Mouse (Mus musculus) embryonic facial prominence, embryonic 15.5 days (tissue): ENCODE measurements around the gene Cept1. TPM values are rescaled to one million over a fixed set of nuclear protein-coding genes. Genes with fewer than 3 reads are reported as not detected.

Experiments
- ATAC-seq: fragments of 200-750 bp; cut with Nextera tagmentation; 2 replicates; pipeline ENCODE4 v1.8.0; 2017; ENCODE audit warnings: low read depth, moderate TSS enrichment; ENCODE audit not compliant: insufficient number of reproducible peaks, low FRiP score, low TSS enrichment
- H3K27ac ChIP-seq: fragments of 300-500 bp; sonication (generic); replicated peaks from 2 replicates; pipeline ENCODE4 v1.5.1; 2015; ENCODE audit warnings: mild to moderate bottlenecking, inconsistent platforms
- H3K27me3 ChIP-seq: fragments of 300-500 bp; sonication (generic); 2 replicates; pipeline ENCODE4 v1.6.1; 2015; ENCODE audit warnings: inconsistent platforms
- H3K36me3 ChIP-seq: fragments of 300-500 bp; sonication (generic); 2 replicates; pipeline ENCODE4 v1.6.1; 2015; ENCODE audit warnings: mild to moderate bottlenecking, inconsistent platforms
- H3K4me1 ChIP-seq: fragments of 300-500 bp; sonication (generic); 2 replicates; pipeline ENCODE4 v1.6.1; 2015; ENCODE audit warnings: inconsistent platforms
- H3K4me2 ChIP-seq: fragments of 300-500 bp; sonication (generic); replicated peaks from 2 replicates; pipeline ENCODE4 v1.6.1; 2015; ENCODE audit warnings: mild to moderate bottlenecking, inconsistent platforms
- H3K4me3 ChIP-seq: fragments of 300-500 bp; sonication (generic); replicated peaks from 2 replicates; pipeline ENCODE4 v1.5.1; 2015; ENCODE audit warnings: mild to moderate bottlenecking, inconsistent platforms
- H3K9ac ChIP-seq: fragments of 300-500 bp; sonication (generic); 2 replicates; pipeline ENCODE4 v1.6.1; 2015; ENCODE audit warnings: inconsistent platforms
- H3K9me3 ChIP-seq: fragments of 300-500 bp; sonication (generic); replicated peaks from 2 replicates; pipeline ENCODE4 v1.6.1; 2016; ENCODE audit warnings: inconsistent platforms
- WGBS: fragments of 180-500 bp; shearing (Covaris S2); methylation state at CpG from one replicate; pipeline ENCODE4 v1.1.7; 2015; 5-methylcytosine and 5-hydroxymethylcytosine counted together
- polyA plus RNA-seq: library from polyadenylated mRNA; unstranded; fragments of >200 nt; fragmentation: Nextera tagmentation; extraction: Ambion mirVana; gene quantifications from 2 replicates; pipeline ENCODE4 v1.2.1, GENCODE M21; 2015

Cept1 gene
- polyA plus RNA-seq, 1 experiment from 2014 or later = 64.4 TPM

GRCm38 (mm10) chr3:106533277-106533676 lies 14.3 kb downstream of the Cept1 start:
- ATAC-seq = no peak
- H3K9me3 ChIP-seq = no peaks in the 10 kb centered on the region
- no peak overlapping the region for H3K9ac ChIP-seq
- no peaks in the 10 kb centered on the region for H3K27me3 ChIP-seq
- no peak overlapping the region for H3K4me3 ChIP-seq
- peaks cover 6% of the 10 kb centered on the region; the same call in 1 of the 2 replicates for H3K36me3 ChIP-seq
- H3K4me2 ChIP-seq = no peak overlapping the region
- H3K4me1 ChIP-seq = no peaks in the 10 kb centered on the region
- 94% methylated on average over 2 of the region's 2 CpGs for WGBS
- no peak overlapping the region for H3K27ac ChIP-seq

DNA sequence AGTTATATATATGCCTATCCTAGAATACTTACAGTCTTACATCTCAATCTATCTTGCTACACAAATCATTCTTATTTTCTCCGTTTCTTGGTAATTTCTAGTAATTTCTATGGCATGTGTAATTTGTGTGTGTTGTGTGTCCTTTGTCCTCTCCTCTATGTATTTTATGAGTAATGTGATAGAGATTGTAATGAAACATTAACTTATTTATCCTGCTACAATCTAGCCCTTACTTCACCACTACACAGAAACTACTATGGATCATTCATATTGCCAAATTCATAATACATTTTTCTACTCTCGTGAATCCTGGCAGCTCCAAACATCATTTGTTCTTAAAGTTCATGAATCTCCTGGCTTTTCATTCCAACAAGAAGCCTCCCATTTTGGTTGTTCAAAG lies 19.6 kb downstream of the Cept1 start:
- Histone ChIP-seq H3K9me3 (no peaks in the 10 kb centered on the region), H3K36me3 (no peaks in the 10 kb centered on the region; the same call in 1 of the 2 replicates), H3K4me3 (no peak overlapping the region), H3K27ac (no peak overlapping the region), H3K4me2 (no peak overlapping the region), H3K9ac (no peak overlapping the region), H3K4me1 (no peaks in the 10 kb centered on the region), H3K27me3 (no peaks in the 10 kb centered on the region)
- 93% methylated on average over 2 of the region's 2 CpGs for WGBS
- no peak for ATAC-seq

DNA sequence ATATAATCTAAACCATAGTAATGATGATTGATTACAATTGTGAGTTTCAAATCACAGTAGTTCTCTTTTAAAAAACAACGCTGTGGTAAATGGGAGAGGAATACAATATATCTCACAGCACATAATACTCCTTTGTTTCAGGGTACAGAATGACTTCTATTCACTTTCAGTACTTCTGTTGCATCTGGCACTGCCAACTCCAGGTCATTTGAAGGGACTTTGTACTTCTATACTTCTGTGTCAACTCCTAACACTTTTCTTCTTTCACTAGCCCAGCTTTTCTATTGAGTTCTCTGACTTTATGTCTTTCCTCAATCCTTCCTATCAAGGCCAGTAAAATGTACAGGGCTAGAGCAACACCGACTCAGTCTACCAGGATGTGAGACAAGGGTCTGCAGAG lies 21.2 kb downstream of the Cept1 start:
- Histone ChIP-seq H3K4me2 (no peak overlapping the region), H3K9me3 (no peaks in the 10 kb centered on the region), H3K4me1 (no peaks in the 10 kb centered on the region), H3K27ac (no peak overlapping the region), H3K9ac (no peak overlapping the region), H3K36me3 (no peaks in the 10 kb centered on the region; the same call in 1 of the 2 replicates), H3K4me3 (no peak overlapping the region), H3K27me3 (no peaks in the 10 kb centered on the region)
- ATAC-seq = no peak
- WGBS = 86% methylated on average over 2 of the region's 2 CpGs

GRCm38 (mm10) chr3:106522730-106523129 lies 24.9 kb downstream of the Cept1 start:
- H3K9me3 ChIP-seq = no peaks in the 10 kb centered on the region
- no peaks in the 10 kb centered on the region for H3K27me3 ChIP-seq
- H3K36me3 ChIP-seq = no peaks in the 10 kb centered on the region
- no peak overlapping the region for H3K4me3 ChIP-seq
- no peak for ATAC-seq
- WGBS = 95% methylated on average over 1 of the region's 1 CpGs
- H3K4me1 ChIP-seq = no peaks in the 10 kb centered on the region
- H3K27ac ChIP-seq = no peak overlapping the region
- no peak overlapping the region for H3K9ac ChIP-seq
- no peak overlapping the region for H3K4me2 ChIP-seq

- Histone ChIP-seq H3K27ac (no peak overlapping the region), H3K4me3 (no peak overlapping the region), H3K9ac (no peak overlapping the region), H3K4me1 (no peaks in the 10 kb centered on the region), H3K27me3 (no peaks in the 10 kb centered on the region), H3K4me2 (no peak overlapping the region), H3K9me3 (no peaks in the 10 kb centered on the region), H3K36me3 (peaks cover 7% of the 10 kb centered on the region; the same call in 1 of the 2 replicates)
- ATAC-seq = no peak
- WGBS = 87% methylated on average over 6 of the region's 6 CpGs
Measured at GRCm38 (mm10) chr3:106515016-106515415, 32.6 kb downstream of the Cept1 start.

DNA sequence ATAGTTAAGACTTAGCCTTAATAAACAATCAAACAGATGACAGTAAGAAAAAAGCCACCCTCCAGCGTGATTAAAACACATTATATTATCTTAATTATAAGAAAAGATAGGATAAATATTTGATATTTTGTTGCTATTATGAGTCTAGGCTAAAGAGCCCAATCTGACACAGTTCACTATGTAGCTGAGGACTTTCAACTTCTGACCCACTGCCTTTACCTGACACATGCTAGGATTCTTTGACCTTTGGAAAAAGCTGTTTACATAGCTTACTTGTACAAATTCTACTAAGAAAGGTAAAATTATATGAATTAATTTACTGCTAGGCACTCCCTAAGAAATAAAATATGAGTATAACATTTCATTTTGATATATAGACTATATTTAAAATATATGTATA lies 36.9 kb downstream of the Cept1 start:
- Histone ChIP-seq H3K27me3 (no peaks in the 10 kb centered on the region), H3K9me3 (no peaks in the 10 kb centered on the region), H3K27ac (no peak overlapping the region), H3K4me2 (no peak overlapping the region), H3K36me3 (peaks cover 7% of the 10 kb centered on the region; the same call in 1 of the 2 replicates), H3K4me1 (no peaks in the 10 kb centered on the region), H3K9ac (no peak overlapping the region), H3K4me3 (no peak overlapping the region)
- WGBS = 87% methylated on average over 1 of the region's 1 CpGs
- ATAC-seq = no peak

- 90% methylated on average over 2 of the region's 2 CpGs for WGBS
- Histone ChIP-seq H3K36me3 (peaks cover 22% of the 10 kb centered on the region), H3K4me2 (no peak overlapping the region), H3K27ac (no peak overlapping the region), H3K4me3 (no peak overlapping the region), H3K27me3 (no peaks in the 10 kb centered on the region), H3K4me1 (no peaks in the 10 kb centered on the region), H3K9ac (no peak overlapping the region), H3K9me3 (no peaks in the 10 kb centered on the region)
- ATAC-seq = no peak
Measured at GRCm38 (mm10) chr3:106502892-106503291, 44.7 kb downstream of the Cept1 start.

- Histone ChIP-seq H3K36me3 (peaks cover 22% of the 10 kb centered on the region), H3K4me2 (no peak overlapping the region), H3K9me3 (no peaks in the 10 kb centered on the region), H3K27me3 (no peaks in the 10 kb centered on the region), H3K27ac (no peak overlapping the region), H3K9ac (no peak overlapping the region), H3K4me1 (no peaks in the 10 kb centered on the region), H3K4me3 (no peak overlapping the region)
- ATAC-seq = no peak
- 89% methylated on average over 2 of the region's 2 CpGs for WGBS
Measured at GRCm38 (mm10) chr3:106500510-106500909, 47.1 kb downstream of the Cept1 start.

DNA sequence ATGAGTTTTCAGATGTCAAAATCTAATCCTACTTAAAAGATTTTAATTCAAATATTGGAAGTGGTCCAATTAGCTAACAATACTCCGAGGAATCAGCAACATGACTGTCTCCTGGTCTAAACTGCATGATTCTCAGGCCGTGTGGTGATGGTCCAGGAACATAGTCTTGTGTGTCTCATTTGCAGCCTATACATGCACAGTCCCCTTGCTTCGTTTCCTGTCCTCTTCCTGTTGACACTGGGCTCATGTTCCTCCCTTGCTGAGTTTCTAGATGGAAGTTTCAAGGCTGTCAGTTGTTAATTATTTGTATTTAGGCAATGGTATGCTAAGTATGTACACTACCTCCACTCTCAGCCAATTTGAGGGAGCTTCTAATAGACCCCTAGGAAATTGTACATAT lies 50.6 kb downstream of the Cept1 start:
- no peak overlapping the region for H3K27ac ChIP-seq

GRCm38 (mm10) chr3:106496045-106496721 lies 51.4 kb downstream of the Cept1 start:
- WGBS = 33% methylated on average over 4 of the region's 4 CpGs
- no peak overlapping the region for H3K9ac ChIP-seq
- H3K9me3 ChIP-seq = no peaks in the 10 kb centered on the region
- H3K27me3 ChIP-seq = no peaks in the 10 kb centered on the region
- no peak overlapping the region for H3K4me3 ChIP-seq
- no peak for ATAC-seq
- no peaks in the 10 kb centered on the region for H3K4me1 ChIP-seq
- 0 out of 2 replicates have a peak, but pooled peaks cover 2% of the 10 kb centered on the region for H3K36me3 ChIP-seq
- H3K4me2 ChIP-seq = no peak overlapping the region
- 0 out of 2 replicates have a peak overlapping the region, but pooled peaks have one; percentile 22 for H3K27ac ChIP-seq

More for the DNA sequence above, 50.6 kb downstream of the Cept1 start:
- peaks cover 5% of the 10 kb centered on the region; the same call in 1 of the 2 replicates for H3K36me3 ChIP-seq
- no peak for ATAC-seq
- H3K4me2 ChIP-seq = no peak overlapping the region
- H3K27me3 ChIP-seq = no peaks in the 10 kb centered on the region
- no peak overlapping the region for H3K9ac ChIP-seq
- WGBS = 57% methylated on average over 3 of the region's 3 CpGs
- no peaks in the 10 kb centered on the region for H3K4me1 ChIP-seq
- no peak overlapping the region for H3K4me3 ChIP-seq
- H3K9me3 ChIP-seq = no peaks in the 10 kb centered on the region

DNA sequence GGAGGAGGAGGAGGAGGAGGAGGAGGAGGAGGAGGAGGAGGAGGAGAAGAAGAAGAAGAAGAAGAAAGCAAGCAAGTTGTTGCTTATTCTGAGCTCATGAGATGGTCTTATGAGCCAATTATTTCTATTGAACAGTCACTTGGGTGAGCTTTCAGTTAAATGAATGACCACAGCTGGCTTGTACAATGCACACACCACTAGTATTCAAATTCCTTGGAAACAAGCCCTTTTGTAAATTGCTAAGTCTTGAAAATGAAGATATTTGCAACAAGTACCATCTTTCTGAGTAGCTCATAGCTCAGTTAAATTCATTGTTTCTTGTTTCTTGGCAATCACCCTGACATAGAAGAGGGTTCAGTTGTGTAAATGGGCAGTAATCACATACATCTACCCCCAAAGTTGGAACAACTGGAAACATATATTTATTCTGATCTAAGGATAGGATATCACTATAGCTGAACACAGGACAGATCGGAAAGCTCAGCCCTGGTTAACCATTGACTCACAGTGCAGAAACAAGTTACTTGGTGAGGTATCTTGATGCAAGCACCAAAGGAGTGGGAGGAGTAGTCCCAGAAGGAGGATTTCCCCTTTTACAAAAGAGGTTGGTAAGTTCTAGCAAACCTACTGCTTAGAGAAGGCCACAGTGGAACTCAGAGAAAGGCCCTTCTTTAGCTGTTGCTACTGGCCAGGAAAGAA lies 52.1 kb downstream of the Cept1 start:
- H3K36me3 ChIP-seq = no peaks in the 10 kb centered on the region
- H3K27ac ChIP-seq = 0 out of 2 replicates have a peak overlapping the region, but pooled peaks have one; percentile 22
- 88% methylated on average over 1 of the region's 1 CpGs for WGBS
- no peaks in the 10 kb centered on the region for H3K27me3 ChIP-seq
- H3K4me1 ChIP-seq = no peaks in the 10 kb centered on the region
- no peak overlapping the region for H3K4me3 ChIP-seq
- H3K9me3 ChIP-seq = no peaks in the 10 kb centered on the region
- no peak overlapping the region for H3K9ac ChIP-seq
- no peak overlapping the region for H3K4me2 ChIP-seq
- no peak for ATAC-seq
